Mouse (Mus musculus): Measurements from ENCODE around the gene Hoxc4.

DNA sequence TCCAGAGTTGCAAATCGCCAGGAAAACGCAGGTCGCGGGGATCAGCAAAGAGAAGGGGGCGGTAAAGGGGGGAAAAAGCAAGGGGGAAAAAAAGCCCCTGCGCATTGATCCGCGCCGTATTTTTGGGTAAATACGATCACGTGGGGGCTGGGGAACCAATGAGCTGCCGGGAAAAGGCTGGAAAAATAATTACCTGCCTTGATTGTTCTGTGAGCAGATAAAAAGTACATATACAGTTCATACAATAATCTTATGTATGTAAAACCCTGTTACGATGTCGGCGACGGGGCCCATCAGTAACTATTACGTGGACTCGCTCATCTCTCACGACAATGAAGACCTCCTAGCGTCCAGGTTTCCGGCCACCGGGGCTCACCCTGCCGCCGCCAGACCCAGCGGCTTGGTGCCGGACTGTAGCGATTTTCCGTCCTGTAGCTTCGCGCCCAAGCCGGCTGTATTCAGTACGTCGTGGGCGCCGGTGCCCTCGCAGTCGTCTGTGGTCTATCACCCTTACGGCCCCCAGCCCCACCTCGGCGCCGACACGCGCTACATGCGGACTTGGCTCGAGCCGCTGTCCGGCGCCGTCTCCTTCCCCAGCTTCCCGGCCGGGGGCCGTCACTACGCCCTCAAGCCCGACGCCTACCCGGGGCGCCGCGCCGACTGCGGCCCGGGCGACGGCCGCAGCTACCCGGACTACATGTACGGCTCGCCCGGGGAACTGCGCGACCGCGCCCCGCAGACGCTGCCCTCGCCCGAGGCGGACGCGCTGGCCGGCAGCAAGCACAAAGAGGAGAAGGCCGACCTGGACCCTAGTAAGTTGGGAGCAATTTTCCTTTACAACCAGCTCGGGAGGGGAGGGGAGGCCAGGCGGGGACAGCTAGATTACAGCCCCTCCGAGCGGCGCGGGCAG is 37.1 kb upstream of the Hoxc4 start:
- no peak for TF ChIP-seq EP300 (IDR thresholded peaks at IDR 0.05; ENCODE audit: low read depth)
- TF ChIP-seq CTCF (IDR thresholded peaks at IDR 0.05; ENCODE audit: low read depth): no peak
